Mouse (Mus musculus) midbrain, embryonic 12.5 days (tissue): Measurements from ENCODE around the gene Prrc2b. TPM values are rescaled to one million over a fixed set of nuclear protein-coding genes. Genes with fewer than 3 reads are reported as not detected.
A peak's percentile ranks its signal among the peaks of the same experiment; 100 is the strongest.

Experiments used
- ATAC-seq: fragments of 200-750 bp; cut with Nextera tagmentation; 2 replicates; pipeline ENCODE4 v1.8.0; 2017; ENCODE audit warnings: low read depth, moderate TSS enrichment, moderate library complexity; ENCODE audit not compliant: low FRiP score
- H3K27ac ChIP-seq: fragments of 300-500 bp; sonication (generic); replicated peaks from 2 replicates; pipeline ENCODE4 v1.5.1; 2016; ENCODE audit warnings: mild to moderate bottlenecking
- H3K27me3 ChIP-seq: fragments of 300-500 bp; sonication (generic); 2 replicates; pipeline ENCODE4 v1.6.1; 2016; ENCODE audit warnings: mild to moderate bottlenecking
- H3K36me3 ChIP-seq: fragments of 300-500 bp; sonication (generic); 2 replicates; pipeline ENCODE4 v1.6.1; 2016
- H3K4me1 ChIP-seq: fragments of 300-500 bp; sonication (generic); 2 replicates; pipeline ENCODE4 v1.6.1; 2016
- H3K4me2 ChIP-seq: fragments of 300-500 bp; sonication (generic); replicated peaks from 2 replicates; pipeline ENCODE4 v1.6.1; 2016; ENCODE audit warnings: mild to moderate bottlenecking, moderate library complexity
- H3K4me3 ChIP-seq: fragments of 300-500 bp; sonication (generic); 2 replicates; pipeline ENCODE4 v1.5.1; 2016; ENCODE audit warnings: mild to moderate bottlenecking
- H3K9ac ChIP-seq: fragments of 300-500 bp; sonication (generic); replicated peaks from 2 replicates; pipeline ENCODE4 v1.6.1; 2016; ENCODE audit warnings: mild to moderate bottlenecking, moderate library complexity
- H3K9me3 ChIP-seq: fragments of 300-500 bp; sonication (generic); 2 replicates; pipeline ENCODE4 v1.6.1; 2016; ENCODE audit warnings: mild to moderate bottlenecking
- WGBS: fragments of 180-500 bp; shearing (Covaris S2); methylation state at CpG from one replicate; pipeline ENCODE4 v1.1.7; 2016; 5-methylcytosine and 5-hydroxymethylcytosine counted together
- polyA plus RNA-seq: library from polyadenylated mRNA; unstranded; fragments of >200 nt; fragmentation: Nextera tagmentation; extraction: Ambion mirVana; gene quantifications from 2 replicates; pipeline ENCODE4 v1.2.1, GENCODE M21; 2016

The Prrc2b gene
- polyA plus RNA-seq, 1 experiment from 2014 or later, result 99.1 TPM

- H3K9ac ChIP-seq, result no peak overlapping the region
- 78% methylated on average over 11 of the region's 11 CpGs for WGBS
- H3K36me3 ChIP-seq, result peaks cover 98% of the 10 kb centered on the region
- ATAC-seq, result no peak
- no peak overlapping the region for H3K27ac ChIP-seq
- no peaks in the 10 kb centered on the region for H3K27me3 ChIP-seq
- H3K4me3 ChIP-seq, result no peak overlapping the region
- H3K4me2 ChIP-seq, result no peak overlapping the region
- no peaks in the 10 kb centered on the region for H3K9me3 ChIP-seq
- no peaks in the 10 kb centered on the region for H3K4me1 ChIP-seq
These were observed 48.1 kb downstream of the Prrc2b start for GRCm38 (mm10) chr2:32198977-32199376.

- WGBS, result 94% methylated on average over 4 of the region's 4 CpGs
- Histone ChIP-seq H3K27me3 (no peaks in the 10 kb centered on the region), H3K36me3 (peaks cover 97% of the 10 kb centered on the region)
These were observed 49.2 kb downstream of the Prrc2b start for GRCm38 (mm10) chr2:32200033-32200432.

GRCm38 (mm10) chr2:32200712-32201111, 49.8 kb downstream of the Prrc2b start:
- no peaks in the 10 kb centered on the region for H3K4me1 ChIP-seq
- peaks cover 97% of the 10 kb centered on the region for H3K36me3 ChIP-seq
- WGBS, result 95% methylated on average over 11 of the region's 11 CpGs
- no peak overlapping the region for H3K27ac ChIP-seq
- no peaks in the 10 kb centered on the region for H3K27me3 ChIP-seq
- no peaks in the 10 kb centered on the region for H3K9me3 ChIP-seq
- no peak overlapping the region for H3K9ac ChIP-seq
- H3K4me3 ChIP-seq, result no peak overlapping the region
- no peak overlapping the region for H3K4me2 ChIP-seq
- no peak for ATAC-seq

More at GRCm38 (mm10) chr2:32200033-32200432, 49.2 kb downstream of the Prrc2b start:
- Histone ChIP-seq H3K4me1 (no peaks in the 10 kb centered on the region), H3K9ac (no peak overlapping the region), H3K4me3 (no peak overlapping the region), H3K27ac (0 out of 2 replicates have a peak overlapping the region, but pooled peaks have one; percentile 26), H3K9me3 (no peaks in the 10 kb centered on the region), H3K4me2 (no peak overlapping the region)
- ATAC-seq, result no peak

GRCm38 (mm10) chr2:32201527-32201926, 50.6 kb downstream of the Prrc2b start:
- no peak overlapping the region for H3K9ac ChIP-seq
- no peaks in the 10 kb centered on the region for H3K27me3 ChIP-seq
- H3K27ac ChIP-seq, result no peak overlapping the region
- H3K36me3 ChIP-seq, result peaks cover 98% of the 10 kb centered on the region
- no peaks in the 10 kb centered on the region for H3K4me1 ChIP-seq
- no peaks in the 10 kb centered on the region for H3K9me3 ChIP-seq
- ATAC-seq, result no peak
- WGBS, result 87% methylated on average over 7 of the region's 7 CpGs
- H3K4me2 ChIP-seq, result no peak overlapping the region
- no peak overlapping the region for H3K4me3 ChIP-seq

GRCm38 (mm10) chr2:32203853-32204252, 53.0 kb downstream of the Prrc2b start:
- no peak for ATAC-seq
- no peaks in the 10 kb centered on the region for H3K4me1 ChIP-seq
- H3K27ac ChIP-seq, result no peak overlapping the region
- no peaks in the 10 kb centered on the region for H3K27me3 ChIP-seq
- H3K9me3 ChIP-seq, result no peaks in the 10 kb centered on the region
- no peak overlapping the region for H3K4me3 ChIP-seq
- no peak overlapping the region for H3K4me2 ChIP-seq
- no peak overlapping the region for H3K9ac ChIP-seq
- H3K36me3 ChIP-seq, result peaks cover 99% of the 10 kb centered on the region
- 95% methylated on average over 13 of the region's 13 CpGs for WGBS

- H3K4me3 ChIP-seq, result no peak overlapping the region
- ATAC-seq, result no peak
- WGBS, result 100% methylated on average over 1 of the region's 1 CpGs
- peaks cover 99% of the 10 kb centered on the region for H3K36me3 ChIP-seq
- H3K9ac ChIP-seq, result no peak overlapping the region
- no peaks in the 10 kb centered on the region for H3K4me1 ChIP-seq
- H3K27ac ChIP-seq, result no peak overlapping the region
- no peaks in the 10 kb centered on the region for H3K27me3 ChIP-seq
- no peaks in the 10 kb centered on the region for H3K9me3 ChIP-seq
- no peak overlapping the region for H3K4me2 ChIP-seq
These were observed 56.8 kb downstream of the Prrc2b start for GRCm38 (mm10) chr2:32207682-32208081.

GRCm38 (mm10) chr2:32211689-32212088, 60.8 kb downstream of the Prrc2b start:
- 94% methylated on average over 8 of the region's 8 CpGs for WGBS
- H3K9me3 ChIP-seq, result no peaks in the 10 kb centered on the region
- no peak overlapping the region for H3K4me2 ChIP-seq
- no peak overlapping the region for H3K9ac ChIP-seq
- H3K27ac ChIP-seq, result no peak overlapping the region
- H3K4me1 ChIP-seq, result no peaks in the 10 kb centered on the region
- no peak overlapping the region for H3K4me3 ChIP-seq
- H3K27me3 ChIP-seq, result no peaks in the 10 kb centered on the region
- no peak for ATAC-seq
- H3K36me3 ChIP-seq, result peaks cover 100% of the 10 kb centered on the region

- 94% methylated on average over 10 of the region's 10 CpGs for WGBS
- H3K27ac ChIP-seq, result no peak overlapping the region
- ATAC-seq, result no peak
These were observed 62.1 kb downstream of the Prrc2b start for GRCm38 (mm10) chr2:32213000-32213399.

GRCm38 (mm10) chr2:32215576-32215975, 64.7 kb downstream of the Prrc2b start:
- Histone ChIP-seq H3K27me3 (no peaks in the 10 kb centered on the region), H3K9ac (no peak overlapping the region), H3K9me3 (no peaks in the 10 kb centered on the region), H3K4me3 (no peak overlapping the region), H3K4me2 (no peak overlapping the region), H3K36me3 (peaks cover 100% of the 10 kb centered on the region), H3K27ac (no peak overlapping the region), H3K4me1 (no peaks in the 10 kb centered on the region)
- 91% methylated on average over 10 of the region's 10 CpGs for WGBS
- ATAC-seq, result no peak

More at GRCm38 (mm10) chr2:32213000-32213399, 62.1 kb downstream of the Prrc2b start:
- Histone ChIP-seq H3K9me3 (no peaks in the 10 kb centered on the region), H3K9ac (no peak overlapping the region), H3K4me1 (no peaks in the 10 kb centered on the region), H3K4me3 (no peak overlapping the region), H3K36me3 (peaks cover 100% of the 10 kb centered on the region), H3K4me2 (no peak overlapping the region), H3K27me3 (no peaks in the 10 kb centered on the region)

- no peak overlapping the region for H3K9ac ChIP-seq
- H3K4me2 ChIP-seq, result no peak overlapping the region
- H3K36me3 ChIP-seq, result peaks cover 100% of the 10 kb centered on the region
- ATAC-seq, result no peak
- H3K9me3 ChIP-seq, result no peaks in the 10 kb centered on the region
- H3K4me3 ChIP-seq, result no peak overlapping the region
- H3K27ac ChIP-seq, result no peak overlapping the region
- no peaks in the 10 kb centered on the region for H3K4me1 ChIP-seq
- no peaks in the 10 kb centered on the region for H3K27me3 ChIP-seq
- 89% methylated on average over 10 of the region's 10 CpGs for WGBS
These were observed 65.6 kb downstream of the Prrc2b start for GRCm38 (mm10) chr2:32216506-32216905.

GRCm38 (mm10) chr2:32217656-32218055, 66.8 kb downstream of the Prrc2b start:
- H3K36me3 ChIP-seq, result peaks cover 100% of the 10 kb centered on the region
- H3K4me3 ChIP-seq, result no peak overlapping the region
- no peak for ATAC-seq
- H3K4me1 ChIP-seq, result no peaks in the 10 kb centered on the region
- H3K9ac ChIP-seq, result no peak overlapping the region
- no peaks in the 10 kb centered on the region for H3K27me3 ChIP-seq
- no peaks in the 10 kb centered on the region for H3K9me3 ChIP-seq
- no peak overlapping the region for H3K4me2 ChIP-seq
- WGBS, result 87% methylated on average over 8 of the region's 8 CpGs
- H3K27ac ChIP-seq, result no peak overlapping the region

GRCm38 (mm10) chr2:32218113-32218512, 67.2 kb downstream of the Prrc2b start:
- 95% methylated on average over 5 of the region's 5 CpGs for WGBS
- Histone ChIP-seq H3K27ac (no peak overlapping the region), H3K9me3 (no peaks in the 10 kb centered on the region), H3K4me2 (no peak overlapping the region), H3K36me3 (peaks cover 100% of the 10 kb centered on the region), H3K4me3 (no peak overlapping the region), H3K4me1 (no peaks in the 10 kb centered on the region), H3K9ac (no peak overlapping the region), H3K27me3 (no peaks in the 10 kb centered on the region)
- no peak for ATAC-seq
